In genomic region chr2:166324954-166325353, GRCm38 (mm10) we compare ENCODE assay signal across 9 mouse cellular contexts.
DNase-seq lines count a peak whose midpoint lies in the region; ATAC-seq and TF ChIP-seq lines count a peak whose summit lies in the region.
"Had no signal": no experiment of that assay in that cellular context is flagged by ENCODE, and none has a peak within 500 bp of the region (broad histone marks: within the 10 kb centered on the region; RNA-seq: fewer than 3 reads in every experiment).

No protein-coding gene starts in this region.

- H3K4me1 ChIP-seq in intestine, embryonic 14.5 days (replicated peaks; ENCODE audit: control insufficient read depth, insufficient read depth, low read length): peaks cover 45% of the 10 kb centered on the region
- H3K4me1 ChIP-seq in intestine, postnatal 0 days (replicated peaks; ENCODE audit: control insufficient read depth, insufficient read depth, low read length): no peaks in the 10 kb centered on the region
- peaks cover 37% of the 10 kb centered on the region for H3K4me1 ChIP-seq in stomach, embryonic 14.5 days (ENCODE audit: control insufficient read depth, insufficient read depth, low read length)
- peaks cover 12% of the 10 kb centered on the region; the same call in 1 of the 2 replicates for H3K4me1 ChIP-seq in stomach, postnatal 0 days (replicated peaks; ENCODE audit: control insufficient read depth, insufficient read depth)
- peaks cover 64% of the 10 kb centered on the region for H3K4me1 ChIP-seq in limb, embryonic 10.5 days

- H3K4me2 ChIP-seq in intestine, embryonic 14.5 days (ENCODE audit: low read length): no peak overlapping the region
- H3K4me2 ChIP-seq in intestine, postnatal 0 days (replicated peaks; ENCODE audit: low read depth): no peak overlapping the region
- no peak overlapping the region for H3K4me2 ChIP-seq in stomach, embryonic 14.5 days (replicated peaks; ENCODE audit: low read depth, low read length)
- no peak overlapping the region for H3K4me2 ChIP-seq in stomach, postnatal 0 days (replicated peaks; ENCODE audit: low read depth)
- H3K4me2 ChIP-seq: forebrain, embryonic 15.5 days had no signal

- H3K9ac ChIP-seq in intestine, embryonic 14.5 days (ENCODE audit: low read length): no peak overlapping the region
- no peak overlapping the region for H3K9ac ChIP-seq in intestine, postnatal 0 days (ENCODE audit: low read depth, low read length)
- no peak overlapping the region for H3K9ac ChIP-seq in stomach, embryonic 14.5 days (replicated peaks; ENCODE audit: low read depth, low read length)
- no peak overlapping the region for H3K9ac ChIP-seq in stomach, postnatal 0 days (ENCODE audit: low read length)
- H3K9ac ChIP-seq: forebrain, embryonic 15.5 days had no signal

- H3K27ac ChIP-seq in intestine, embryonic 14.5 days (ENCODE audit: low read depth): peak overlapping the region; percentile 91
- no peak overlapping the region for H3K27ac ChIP-seq in intestine, postnatal 0 days (ENCODE audit: low read depth, low read length)
- H3K27ac ChIP-seq in stomach, embryonic 14.5 days (ENCODE audit: low read length): peak overlapping the region; percentile 96
- no peak overlapping the region for H3K27ac ChIP-seq in stomach, postnatal 0 days (replicated peaks)
- H3K27ac ChIP-seq in limb, embryonic 10.5 days: peak overlapping the region; percentile 72
- H3K27ac ChIP-seq: forebrain, embryonic 15.5 days had no signal

- no peak for TF ChIP-seq EP300 in stomach, postnatal 0 days (optimal IDR thresholded peaks at IDR 0.05)

- H3K4me3 ChIP-seq in intestine, embryonic 14.5 days (ENCODE audit: low read depth, low read length): no peak overlapping the region
- H3K4me3 ChIP-seq in intestine, postnatal 0 days (ENCODE audit: low read depth, low read length): no peak overlapping the region
- H3K4me3 ChIP-seq in stomach, embryonic 14.5 days (ENCODE audit: low read depth, low read length): no peak overlapping the region
- no peak overlapping the region for H3K4me3 ChIP-seq in stomach, postnatal 0 days (ENCODE audit: low read depth, low read length)
- H3K4me3 ChIP-seq in limb, embryonic 10.5 days: no peak overlapping the region
- H3K4me3 ChIP-seq: forebrain, embryonic 15.5 days had no signal

- H3K9me3 ChIP-seq in intestine, embryonic 14.5 days (ENCODE audit: control insufficient read depth, low read length): no peaks in the 10 kb centered on the region
- H3K9me3 ChIP-seq in intestine, postnatal 0 days (ENCODE audit: control insufficient read depth): no peaks in the 10 kb centered on the region
- no peaks in the 10 kb centered on the region for H3K9me3 ChIP-seq in stomach, embryonic 14.5 days (ENCODE audit: control insufficient read depth, low read depth, low read length)
- H3K9me3 ChIP-seq in stomach, postnatal 0 days (ENCODE audit: control insufficient read depth, low read length): no peaks in the 10 kb centered on the region
- no peaks in the 10 kb centered on the region for H3K9me3 ChIP-seq in limb, embryonic 10.5 days (replicated peaks)
- H3K9me3 ChIP-seq: forebrain, embryonic 15.5 days had no signal

- ATAC-seq in intestine, embryonic 14.5 days (replicated peaks; ENCODE audit: low FRiP score, low TSS enrichment, low read depth): no peak
- ATAC-seq in intestine, postnatal 0 days: no peak
- ATAC-seq in stomach, embryonic 14.5 days (ENCODE audit: insufficient number of reproducible peaks, insufficient read depth, low FRiP score, low read depth): no peak
- ATAC-seq in stomach, postnatal 0 days (ENCODE audit: low FRiP score, low TSS enrichment): no peak

- H3K27me3 ChIP-seq in intestine, embryonic 14.5 days (replicated peaks; ENCODE audit: control insufficient read depth, insufficient read depth, low read length): no peaks in the 10 kb centered on the region
- no peaks in the 10 kb centered on the region for H3K27me3 ChIP-seq in intestine, postnatal 0 days (replicated peaks; ENCODE audit: control insufficient read depth, insufficient read depth, low read length)
- no peaks in the 10 kb centered on the region for H3K27me3 ChIP-seq in stomach, embryonic 14.5 days (ENCODE audit: control insufficient read depth, insufficient read depth, low read length)
- no peaks in the 10 kb centered on the region for H3K27me3 ChIP-seq in stomach, postnatal 0 days (ENCODE audit: control insufficient read depth, insufficient read depth, low read length)
- no peaks in the 10 kb centered on the region for H3K27me3 ChIP-seq in limb, embryonic 10.5 days (ENCODE audit: low read depth, poor library complexity, severe bottlenecking)

- DNase-seq in intestine, embryonic 14.5 days (ENCODE audit: low spot score): no peak
- DNase-seq in stomach, postnatal 0 days (ENCODE audit: low spot score): no peak
- DNase-seq in limb, embryonic 10.5 days (ENCODE audit: low spot score): no peak
- DNase-seq in thymus, postnatal 14 days: no peak
- no peak for DNase-seq in frontal cortex, postnatal 36 days (ENCODE audit: low spot score in 2 of 2)
- DNase-seq: lung, postnatal 36 days had no signal

- no peaks in the 10 kb centered on the region for H3K36me3 ChIP-seq in intestine, embryonic 14.5 days (ENCODE audit: control insufficient read depth, insufficient read depth, low read length)
- H3K36me3 ChIP-seq in intestine, postnatal 0 days (ENCODE audit: control insufficient read depth, insufficient read depth): no peaks in the 10 kb centered on the region
- H3K36me3 ChIP-seq in stomach, embryonic 14.5 days (ENCODE audit: control insufficient read depth, insufficient read depth, low read length): no peaks in the 10 kb centered on the region
- H3K36me3 ChIP-seq in stomach, postnatal 0 days (ENCODE audit: control insufficient read depth, insufficient read depth, low read length): no peaks in the 10 kb centered on the region
- H3K36me3 ChIP-seq in limb, embryonic 10.5 days: no peaks in the 10 kb centered on the region
- H3K36me3 ChIP-seq: forebrain, embryonic 15.5 days had no signal

- TF ChIP-seq CTCF in intestine, postnatal 0 days (IDR thresholded peaks at IDR 0.05; ENCODE audit: low read depth): no peak
- no peak for TF ChIP-seq CTCF in stomach, postnatal 0 days (IDR thresholded peaks at IDR 0.05; ENCODE audit: low read depth)

- WGBS in intestine, embryonic 14.5 days: 32% methylated on average over 3 of the region's 3 CpGs
- WGBS in intestine, postnatal 0 days: 45% methylated on average over 3 of the region's 3 CpGs
- 28% methylated on average over 3 of the region's 3 CpGs for WGBS in stomach, embryonic 14.5 days
- 38% methylated on average over 3 of the region's 3 CpGs for WGBS in stomach, postnatal 0 days
- 30% methylated on average over 3 of the region's 3 CpGs for WGBS in limb, embryonic 10.5 days

Comparison
In these comparisons a context has a peak if more than half of its experiments do, and no peak if none do; other contexts are left out.
1. H3K27ac ChIP-seq: peak in intestine, embryonic 14.5 days (single experiment), stomach, embryonic 14.5 days (single experiment) and limb, embryonic 10.5 days (single experiment); none in intestine, postnatal 0 days (single experiment) and stomach, postnatal 0 days (single experiment).